Mouse (Mus musculus) gastrocnemius, postnatal 4 days (tissue): ENCODE measurements at regions not wholly inside any gene's neighbourhood (a gene's known extent, or its start where the extent isn't known, plus 50 kb on each side); places are given as distances from the start of the nearest gene placed in this dataset.

Experiments
- DNase-seq, 2 experiments: peaks; one replicate each; pipeline ENCODE4 v3.0.0; 2021 to 2022; ENCODE audit warnings: low spot score in 2 of 2, mixed read lengths in 2 of 2

DNA sequence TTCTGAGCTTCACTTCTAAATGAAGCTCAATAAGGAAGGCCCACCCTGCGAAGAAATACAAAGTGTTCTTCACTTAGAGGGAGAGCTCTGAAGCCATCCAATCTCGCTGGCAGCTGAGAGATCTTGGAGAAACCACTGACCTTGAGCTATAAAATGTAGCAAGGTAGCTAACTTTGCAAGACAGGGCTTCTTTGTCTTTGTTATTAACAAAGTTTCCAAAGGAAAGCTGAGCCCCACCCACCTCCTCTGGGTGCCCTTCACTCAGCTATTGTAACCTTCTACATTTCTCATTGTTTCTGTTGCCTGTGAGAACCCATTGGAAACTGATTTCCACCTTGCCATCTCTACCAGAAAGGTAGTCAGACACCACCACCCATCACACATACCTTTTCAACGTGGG lies 57.2 kb upstream of the Usp9x start:
- no peak for DNase-seq

- DNase-seq: no peak
Measured at GRCm38 (mm10) chrX:13013086-13013485, 58.2 kb upstream of the Usp9x start.

DNA sequence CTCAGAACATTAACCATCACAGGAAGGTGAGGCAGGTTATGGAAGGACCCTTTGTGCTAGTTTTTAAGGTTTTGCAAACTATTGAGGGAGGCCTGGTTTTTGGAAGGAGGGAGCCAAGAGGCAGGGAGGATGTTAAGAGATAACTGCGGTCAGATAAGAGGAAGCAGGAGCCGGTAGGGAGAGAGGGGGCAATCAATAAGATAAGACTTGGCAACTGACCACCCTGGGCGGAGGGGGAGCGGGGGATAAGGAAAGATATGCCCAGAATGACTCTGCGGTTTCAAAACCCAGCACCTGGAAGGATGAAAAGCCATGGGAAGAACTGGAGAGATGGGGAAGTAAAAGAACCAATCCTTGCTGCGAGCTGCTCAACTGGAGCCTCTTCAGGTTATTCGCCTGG lies 80.5 kb upstream of the Usp9x start:
- DNase-seq: no peak

- DNase-seq: no peak
Measured at GRCm38 (mm10) chrX:12977676-12978075, 93.6 kb upstream of the Usp9x start.

DNA sequence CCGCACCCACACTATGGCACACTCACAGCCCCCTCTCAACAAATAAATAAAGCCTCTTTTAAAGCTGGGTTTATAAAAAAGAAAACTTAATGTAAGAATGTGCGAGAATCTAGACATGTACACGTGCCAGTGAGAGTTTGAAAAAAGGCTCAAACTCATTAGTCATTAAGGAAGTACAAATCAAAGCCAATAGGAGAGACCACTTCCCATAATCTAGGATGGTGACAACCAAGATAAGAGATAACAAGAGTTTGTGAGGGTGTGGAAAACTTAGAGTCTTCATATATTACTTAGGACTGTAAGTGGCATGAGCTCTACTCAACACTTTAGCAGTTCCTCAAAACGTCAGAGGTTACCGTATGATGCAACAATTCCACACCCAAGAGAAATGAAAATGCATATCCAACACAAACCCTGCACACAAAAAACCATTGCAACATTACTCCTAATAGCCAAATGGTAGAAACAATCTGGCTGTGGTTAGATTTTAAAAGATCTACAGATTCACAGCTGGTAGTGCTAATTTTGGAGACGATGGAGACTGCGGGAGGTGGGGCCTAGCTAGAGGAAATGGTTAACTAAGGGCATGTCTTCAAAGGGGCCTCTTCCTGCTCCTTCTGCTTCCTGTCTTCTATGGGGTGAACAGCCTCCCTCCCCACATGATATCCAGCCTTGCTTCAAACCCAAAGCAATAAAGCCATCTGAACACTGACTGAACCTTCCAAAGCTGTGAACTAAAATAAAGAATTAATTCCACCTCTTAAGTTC lies 102.1 kb upstream of the Usp9x start:
- no peak for DNase-seq

GRCm38 (mm10) chrX:12959467-12960314 lies 111.6 kb upstream of the Usp9x start:
- DNase-seq: no peak

- DNase-seq: no peak
Measured at GRCm38 (mm10) chrX:12958873-12959272, 112.4 kb upstream of the Usp9x start.

DNA sequence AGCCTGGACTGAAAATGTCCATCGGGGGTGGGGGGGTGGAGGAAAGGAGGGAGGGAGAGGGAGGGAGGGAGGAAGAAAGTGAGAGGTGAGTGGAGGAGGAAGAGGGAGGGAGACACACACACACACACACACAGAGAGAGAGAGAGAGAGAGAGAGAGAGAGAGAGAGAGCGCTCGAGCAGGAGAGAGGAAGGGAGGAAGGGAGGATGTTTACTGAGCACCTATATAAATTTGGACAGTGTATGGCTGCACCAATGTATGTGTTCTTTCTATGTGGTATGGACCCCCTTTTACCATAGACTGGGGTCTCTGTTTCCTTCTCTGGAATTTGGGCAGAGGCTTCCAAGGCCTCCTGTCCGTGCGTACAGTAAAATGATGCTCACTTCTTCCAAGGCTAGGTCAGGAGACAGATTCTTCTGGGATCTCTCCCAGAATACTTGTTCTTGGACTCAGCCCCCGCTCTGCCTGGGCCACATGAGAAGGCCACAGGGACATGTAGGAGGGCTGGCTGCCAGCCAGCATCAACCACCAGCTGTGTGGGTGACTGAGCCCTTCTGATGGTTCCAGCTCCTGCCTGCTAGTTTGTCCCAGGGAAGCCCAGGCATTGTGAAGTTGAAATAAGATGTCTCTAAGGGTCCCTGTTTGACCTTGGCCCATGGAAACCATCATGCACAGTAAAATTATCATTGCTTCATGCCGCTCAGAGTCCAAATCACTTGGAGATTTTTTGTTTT lies 120.2 kb upstream of the Usp9x start:
- peak in 1 of 2 experiments; percentile 26 for DNase-seq

- no peak for DNase-seq
Measured at GRCm38 (mm10) chrX:12942451-12942850, 128.8 kb upstream of the Usp9x start.

- DNase-seq: peak in 1 of 2 experiments; percentile 17
Measured at GRCm38 (mm10) chrX:12936406-12937172, 134.7 kb upstream of the Usp9x start.

- DNase-seq: no peak
Measured at GRCm38 (mm10) chrX:12933294-12933807, 137.9 kb upstream of the Usp9x start.

DNA sequence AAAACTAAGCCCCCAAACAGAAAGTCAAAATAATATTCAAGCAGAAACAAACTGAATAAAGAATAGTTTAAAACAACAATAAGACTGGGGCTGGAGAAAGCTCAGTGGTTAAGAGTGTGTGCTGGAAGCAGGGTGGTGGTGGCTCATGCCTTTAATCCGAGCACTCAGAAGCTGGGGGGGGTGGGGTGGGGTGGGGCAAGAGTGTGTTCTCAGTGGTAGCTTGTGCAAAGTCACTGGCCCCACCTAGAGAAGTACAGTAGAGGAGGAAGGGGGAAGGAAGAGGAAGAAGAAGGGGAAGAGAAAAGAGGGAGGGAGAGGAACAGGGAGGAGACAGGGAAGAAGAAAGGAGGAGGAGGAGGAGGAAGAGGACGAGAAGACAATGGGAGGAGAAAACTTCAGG lies 141.1 kb upstream of the Usp9x start:
- no peak for DNase-seq

DNA sequence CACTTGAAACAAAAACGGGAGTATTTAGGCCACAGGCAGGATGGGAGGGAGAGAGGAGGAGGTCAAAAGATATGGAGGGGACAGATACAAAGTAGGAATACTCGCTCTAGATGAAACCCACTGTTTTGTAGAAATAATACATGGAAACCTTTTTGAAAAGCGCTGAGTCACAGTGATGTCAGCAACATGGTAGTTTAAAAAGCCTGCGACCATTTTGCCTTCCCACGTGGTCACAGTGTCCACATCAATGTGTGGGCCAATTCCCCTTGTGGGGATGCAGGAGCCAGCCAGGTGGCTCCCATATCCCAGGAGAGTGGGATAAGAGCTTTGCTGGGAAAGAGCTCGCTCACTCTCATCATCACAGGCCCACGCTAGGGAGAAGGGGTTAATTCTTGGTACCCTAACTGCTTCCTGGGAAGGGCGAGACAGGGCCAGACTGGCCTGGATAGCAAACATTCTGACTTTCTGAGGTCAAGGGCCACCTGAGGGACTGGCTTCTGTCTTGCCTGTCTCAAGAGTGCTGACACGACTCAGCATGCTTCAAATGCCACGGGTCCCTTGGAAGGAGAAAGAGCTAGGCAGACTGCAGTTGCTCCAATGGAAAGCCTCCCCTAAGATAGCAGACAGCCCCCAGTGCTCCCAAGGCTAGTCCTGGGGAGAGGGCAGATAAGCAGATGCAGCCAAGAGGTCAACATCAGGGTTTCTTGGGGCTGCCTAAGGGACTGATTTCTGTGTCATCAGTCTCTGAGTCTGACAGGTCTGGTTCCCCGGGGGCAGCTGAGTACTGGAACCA lies 143.3 kb upstream of the Usp9x start:
- DNase-seq: no peak

GRCm38 (mm10) chrX:12924705-12925644 lies 146.3 kb upstream of the Usp9x start:
- DNase-seq: no peak

DNA sequence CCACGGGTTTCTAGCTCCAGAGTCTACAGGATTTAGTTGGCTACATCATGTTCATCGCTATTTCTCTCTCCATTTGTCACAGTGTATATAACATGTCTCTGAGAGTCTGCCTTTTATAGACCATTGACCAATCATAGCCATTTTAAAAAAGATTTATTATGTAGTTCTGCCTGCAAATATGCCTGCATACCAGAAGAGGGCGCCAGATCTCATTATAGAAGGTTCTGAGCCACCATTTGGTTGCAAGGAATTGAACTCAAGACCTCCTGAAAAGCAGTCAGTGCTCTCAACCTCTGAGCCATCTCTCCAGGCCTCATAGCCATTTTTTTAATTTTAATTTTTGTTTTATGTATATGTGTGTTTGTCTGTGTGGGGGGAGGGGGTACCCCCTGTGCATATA lies 151.7 kb upstream of the Usp9x start:
- DNase-seq: no peak

GRCm38 (mm10) chrX:12917105-12917504 lies 154.2 kb upstream of the Usp9x start:
- no peak for DNase-seq

DNA sequence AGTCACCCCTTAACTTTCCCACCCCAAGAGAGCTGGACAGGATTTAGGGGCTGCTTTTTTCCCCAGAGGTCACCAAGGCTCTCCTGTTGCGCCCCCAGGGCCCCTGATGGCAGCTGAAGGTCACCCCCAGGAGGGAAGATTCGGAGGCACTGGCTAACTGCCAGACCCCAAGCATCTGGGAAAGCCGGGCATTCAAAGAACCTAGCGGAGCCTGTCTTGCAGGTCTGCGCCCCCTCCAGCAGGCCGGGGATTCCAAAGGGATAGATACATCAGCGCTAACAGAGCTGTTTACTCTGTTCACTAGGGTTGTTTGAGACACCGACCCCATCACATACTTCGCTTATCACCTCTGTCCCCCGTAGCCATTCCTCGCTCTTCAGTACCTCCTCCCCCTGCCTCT lies 154.6 kb upstream of the Usp9x start:
- DNase-seq: no peak

- DNase-seq: no peak
Measured at GRCm38 (mm10) chrX:12900256-12900655, 138.4 kb upstream of the Med14 start.

GRCm38 (mm10) chrX:12891468-12891867 lies 129.6 kb upstream of the Med14 start:
- no peak for DNase-seq
